Mouse (Mus musculus): Measurements from ENCODE around the gene Atp11b.

The Atp11b gene

DNA sequence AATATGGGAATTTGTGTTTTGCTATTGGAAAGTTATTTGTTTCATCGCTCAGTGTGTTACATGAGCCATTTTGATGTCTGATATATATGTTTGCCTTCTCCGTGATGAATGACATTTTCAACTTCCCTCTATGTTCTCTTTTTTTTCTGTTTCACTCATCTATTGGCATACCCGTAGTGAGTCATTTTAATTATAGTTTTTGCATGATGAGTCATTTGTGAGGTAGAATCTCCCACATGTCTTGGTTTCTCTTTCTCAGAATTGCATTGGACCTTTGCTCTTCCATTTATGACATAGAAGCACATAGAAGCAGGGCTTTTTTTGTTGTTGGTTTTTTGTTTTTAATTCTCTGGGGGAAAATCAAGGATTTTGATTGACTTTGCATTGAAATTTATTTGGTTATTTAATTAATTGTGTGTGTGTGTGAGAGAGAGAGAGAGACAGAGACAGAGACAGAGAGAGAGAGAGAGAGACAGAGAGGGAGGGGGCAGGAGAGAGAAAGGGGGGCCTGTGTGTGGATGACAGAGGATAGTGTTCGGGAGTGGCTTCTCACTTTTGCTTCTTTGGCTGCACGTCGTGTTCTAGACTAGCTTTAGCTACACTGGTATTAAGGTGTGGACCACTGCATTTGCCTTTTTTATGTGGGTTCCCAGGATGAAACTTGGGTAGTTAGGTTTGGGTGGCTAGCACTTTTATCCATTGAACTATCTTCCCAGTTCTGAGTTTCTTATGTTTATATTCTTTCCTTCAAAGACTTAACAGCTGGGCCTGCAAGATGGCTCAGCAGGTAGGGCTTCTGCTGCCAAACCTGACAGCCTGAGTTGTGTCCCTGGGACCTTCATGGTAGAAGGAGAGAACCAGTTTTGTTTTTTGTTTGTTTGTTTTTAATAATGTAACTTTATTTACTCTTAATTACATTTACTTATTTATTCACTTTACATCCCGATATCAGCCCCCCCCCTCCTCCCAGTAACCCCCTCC lies 11.0 kb downstream of the Atp11b start:
- no peak for DNase-seq (ENCODE audit: low read depth, low spot score)

- DNase-seq (ENCODE audit: low read depth, low spot score) = no peak
These were observed 25.8 kb downstream of the Atp11b start for GRCm38 (mm10) chr3:35779748-35780147.

- DNase-seq (ENCODE audit: low read depth, low spot score) = no peak
These were observed 48.1 kb downstream of the Atp11b start for GRCm38 (mm10) chr3:35802040-35802439.

DNA sequence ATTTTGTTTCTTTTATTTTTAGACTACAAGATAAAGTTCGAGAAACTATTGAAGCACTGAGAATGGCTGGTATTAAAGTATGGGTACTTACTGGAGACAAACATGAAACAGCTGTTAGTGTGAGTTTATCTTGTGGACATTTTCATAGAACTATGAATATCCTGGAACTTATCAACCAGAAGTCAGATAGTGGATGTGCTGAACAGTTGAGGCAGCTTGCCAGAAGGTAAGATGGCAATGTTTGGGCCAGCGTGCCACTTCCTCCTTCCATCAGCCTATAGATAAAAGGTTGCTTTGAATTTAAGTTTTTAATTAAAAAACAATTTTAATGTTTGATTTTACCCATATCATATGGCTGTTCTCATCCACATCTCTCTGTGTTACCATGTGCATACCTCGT lies 66.0 kb downstream of the Atp11b start:
- DNase-seq (ENCODE audit: low read depth, low spot score) = no peak

- DNase-seq (ENCODE audit: low read depth, low spot score) = peak; percentile 52
These were observed 68.1 kb downstream of the Atp11b start for GRCm38 (mm10) chr3:35822036-35822435.

DNA sequence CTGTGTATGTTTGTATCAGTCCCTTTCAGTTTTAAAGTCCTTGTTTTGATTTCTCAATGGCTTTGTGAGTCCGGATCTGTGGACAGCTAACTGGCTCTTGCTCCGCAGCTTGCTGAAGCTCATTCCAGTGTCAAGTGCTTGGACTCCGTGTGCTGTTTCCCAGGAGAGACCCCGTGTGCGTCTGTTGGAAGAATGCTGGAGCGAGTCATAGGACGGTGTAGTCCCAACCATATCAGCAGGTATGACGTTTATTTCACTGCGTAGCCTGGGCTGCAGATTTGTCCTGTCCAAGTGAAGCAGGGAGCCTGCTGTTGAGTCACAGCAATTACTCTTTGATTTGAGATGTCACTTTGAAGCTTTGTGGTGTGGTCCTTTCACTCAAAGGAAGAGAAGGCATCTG lies 95.4 kb downstream of the Atp11b start:
- DNase-seq (ENCODE audit: low read depth, low spot score) = no peak

DNA sequence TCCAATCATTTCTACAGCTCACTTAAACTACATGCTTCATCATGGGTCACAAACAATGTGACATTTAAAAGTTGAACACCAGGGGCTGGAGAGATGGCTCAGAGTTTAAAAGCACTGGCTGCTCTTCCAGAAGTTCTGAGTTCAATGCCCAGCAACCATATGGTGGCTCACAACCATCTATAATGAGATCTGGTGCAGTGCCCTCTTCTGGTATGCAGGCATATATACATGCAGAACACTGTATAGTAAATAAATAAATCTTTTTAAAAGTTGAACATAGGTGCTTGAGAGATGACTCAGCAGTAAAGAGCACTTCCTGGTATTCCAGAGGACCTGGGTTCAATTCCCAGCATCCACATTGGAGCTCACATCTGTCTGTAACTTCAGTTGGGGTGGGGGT lies 129.4 kb downstream of the Atp11b start:
- no peak for DNase-seq (ENCODE audit: low read depth, low spot score)

GRCm38 (mm10) chr3:35889531-35889930 lies 135.6 kb downstream of the Atp11b start:
- no peak for DNase-seq (ENCODE audit: low read depth, low spot score)

- no peak for DNase-seq (ENCODE audit: low read depth, low spot score)
These were observed 137.2 kb downstream of the Atp11b start for GRCm38 (mm10) chr3:35891123-35891522.

DNA sequence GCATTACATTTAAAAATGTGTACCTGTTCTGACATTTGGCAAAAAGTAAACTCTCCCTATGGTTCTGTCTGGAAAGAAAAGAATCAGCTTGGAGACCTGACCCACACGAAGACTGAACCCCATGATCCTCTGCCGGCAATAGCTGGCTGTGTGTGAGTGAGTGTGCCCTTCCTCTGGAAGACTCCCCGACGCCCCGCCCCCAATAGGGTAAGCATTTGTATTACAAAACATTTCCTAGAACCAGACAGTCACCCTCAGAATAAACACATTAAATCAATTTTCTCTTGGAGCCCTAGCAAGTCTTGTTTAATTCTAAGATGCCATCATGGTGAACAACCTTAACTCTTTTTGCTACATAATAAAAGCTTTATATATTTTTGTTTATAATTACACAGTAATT lies 139.2 kb downstream of the Atp11b start:
- peak; percentile 62 for DNase-seq (ENCODE audit: low read depth, low spot score)

GRCm38 (mm10) chr3:35897900-35898299 lies 144.0 kb downstream of the Atp11b start:
- DNase-seq (ENCODE audit: low read depth, low spot score) = no peak

DNA sequence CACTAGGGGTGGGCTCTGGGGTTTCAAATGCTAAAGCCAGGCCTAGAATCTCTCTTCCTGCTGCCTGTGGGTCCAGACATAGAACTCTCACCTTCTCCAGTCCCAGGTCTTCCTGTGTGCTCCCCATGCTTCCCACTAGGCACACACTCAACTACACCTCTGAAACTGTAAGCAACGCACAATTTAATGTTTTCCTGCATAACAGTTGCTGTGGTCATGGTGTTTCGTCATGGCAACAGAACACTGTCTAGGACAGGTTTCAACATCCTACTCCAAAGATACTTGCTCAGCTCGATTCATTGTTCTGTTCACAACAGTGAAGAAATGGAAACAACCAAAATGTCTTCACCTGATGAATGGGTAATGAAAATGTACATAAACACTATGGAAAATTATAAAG lies 145.2 kb downstream of the Atp11b start:
- DNase-seq (ENCODE audit: low read depth, low spot score) = no peak

GRCm38 (mm10) chr3:35900555-35901204 lies 146.8 kb downstream of the Atp11b start:
- DNase-seq (ENCODE audit: low read depth, low spot score) = no peak

Data from R1 (cell line).